Mouse (Mus musculus): ENCODE results near the gene B4galnt1. TPM values are rescaled to one million over a fixed set of nuclear protein-coding genes. Genes with fewer than 3 reads are reported as not detected.
"Not testable (repeated sequence)": the region's sequence is repeated elsewhere in the genome, so short reads cannot be mapped to it uniquely, and the experiment has no call there.

Gene B4galnt1
- total RNA-seq, 4 experiments from 2014 or later = 1.2 to 3.2 (median 1.5) TPM

DNA sequence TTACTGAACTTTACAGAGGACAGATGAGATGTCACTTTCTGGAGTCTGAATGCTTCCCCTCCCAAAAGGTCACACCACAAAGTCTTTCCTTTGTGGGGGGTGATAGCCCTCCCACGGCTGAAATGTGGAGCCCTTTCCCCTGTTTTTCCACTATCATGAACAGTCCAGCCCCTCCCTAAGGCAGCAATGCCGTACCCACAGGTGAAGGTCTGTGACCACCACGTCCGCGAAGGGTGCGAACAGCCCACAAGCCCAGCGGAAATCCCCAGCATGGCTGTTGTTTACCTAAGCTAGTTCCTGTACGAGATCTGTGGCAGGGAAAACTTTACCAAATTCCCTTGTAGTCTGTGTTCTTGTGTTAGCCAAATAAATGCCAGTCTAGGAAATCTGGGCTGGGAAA lies 23.5 kb upstream of the B4galnt1 start:
- no peak for DNase-seq (ENCODE audit: low spot score)

DNA sequence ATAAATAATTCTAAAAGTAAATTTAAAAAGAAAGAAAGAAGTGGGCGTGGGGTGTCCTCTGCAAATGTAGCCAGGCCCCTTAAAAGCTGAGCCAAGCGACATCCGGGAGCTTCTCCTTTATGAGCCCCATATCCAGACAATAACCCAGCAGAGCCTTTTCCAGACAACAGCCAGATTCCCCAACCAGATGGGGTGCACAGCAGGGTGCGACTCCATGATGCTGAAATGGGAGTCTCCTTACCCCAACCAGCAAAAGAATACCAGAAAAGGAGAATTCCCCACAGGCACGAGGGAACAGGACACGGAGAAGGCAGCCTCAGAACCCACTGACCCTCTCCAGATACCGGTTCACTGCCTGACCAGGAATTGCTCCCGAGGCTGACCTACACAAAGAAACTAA lies 21.8 kb upstream of the B4galnt1 start:
- DNase-seq (ENCODE audit: low spot score) = no peak

DNA sequence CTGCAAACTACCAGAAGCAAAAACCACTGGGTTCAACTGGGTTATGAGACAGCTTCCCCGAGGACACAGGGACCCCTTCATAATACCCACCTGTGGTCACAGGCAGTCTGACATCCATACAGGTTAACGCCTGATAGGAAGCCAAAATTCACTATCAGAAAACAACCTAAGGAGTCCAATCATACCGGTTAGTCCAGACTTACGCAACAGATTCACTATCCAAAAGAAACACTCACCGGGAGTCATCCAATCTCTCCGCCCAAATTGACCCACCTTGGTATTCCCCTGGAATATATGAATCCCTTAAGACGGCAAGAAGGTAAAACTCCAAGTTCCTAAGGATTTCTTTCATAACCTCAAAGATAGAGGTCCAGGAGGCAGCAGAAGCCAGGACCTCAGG lies 20.5 kb upstream of the B4galnt1 start:
- DNase-seq (ENCODE audit: low spot score) = no peak

DNA sequence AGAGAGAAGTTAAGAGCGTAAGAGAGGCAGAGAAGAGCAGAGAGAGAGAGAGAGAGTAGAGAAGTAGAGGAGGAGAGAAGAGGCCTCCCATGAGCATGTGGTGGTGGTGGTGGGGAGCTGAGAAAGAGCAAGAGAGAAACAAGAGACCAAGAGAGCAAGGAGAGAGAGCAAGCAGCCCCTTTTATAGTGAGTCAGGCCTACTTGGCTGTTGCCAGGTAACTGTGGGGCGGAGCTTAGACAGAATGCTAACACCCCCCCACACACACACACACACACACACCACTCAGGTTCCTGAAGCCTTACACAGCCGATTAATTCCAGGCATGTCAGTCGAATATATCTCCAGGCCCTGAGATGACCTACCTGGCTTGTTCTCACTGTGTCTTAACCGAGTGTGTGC lies 19.7 kb upstream of the B4galnt1 start:
- no peak for DNase-seq (ENCODE audit: low spot score)

DNA sequence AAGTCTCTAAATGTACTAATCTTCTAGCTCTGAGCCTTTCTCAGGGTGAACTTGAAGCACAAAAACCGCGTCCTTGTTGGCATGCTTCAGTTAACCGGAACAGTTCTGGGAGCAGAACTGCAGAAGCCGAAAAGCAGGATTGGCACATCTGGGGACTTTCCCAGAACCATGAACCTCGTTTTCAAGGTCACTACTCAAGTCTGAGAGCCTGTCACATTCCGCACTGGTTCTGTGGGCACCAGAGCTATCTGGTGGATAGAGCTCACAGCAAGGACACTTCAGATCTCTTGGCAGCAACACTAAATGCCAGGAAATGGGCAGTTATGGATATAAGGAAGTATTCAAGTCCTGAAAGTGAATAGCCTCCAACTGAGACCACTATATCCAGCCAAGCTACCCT lies 17.9 kb upstream of the B4galnt1 start:
- DNase-seq (ENCODE audit: low spot score) = no peak

DNA sequence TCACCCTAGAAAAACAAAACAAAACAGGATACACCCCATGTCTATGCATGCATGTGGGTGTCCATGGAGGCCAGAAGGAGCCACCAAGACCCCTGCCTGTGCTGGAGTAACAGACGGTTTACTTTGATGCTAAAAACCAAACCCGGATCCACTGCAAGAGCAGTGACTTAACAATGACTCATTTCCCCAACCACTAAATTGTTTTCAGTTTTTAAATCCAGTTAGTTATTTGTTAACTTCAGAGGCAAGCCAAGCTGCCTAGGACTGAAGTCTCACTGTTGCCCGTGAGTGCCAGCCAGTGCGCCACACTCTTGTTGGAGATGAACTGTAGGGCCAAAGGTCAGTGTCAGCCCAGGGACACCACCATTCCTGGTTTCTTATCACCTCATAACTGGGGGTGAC lies 14.6 kb upstream of the B4galnt1 start:
- DNase-seq (ENCODE audit: low spot score) = no peak

DNA sequence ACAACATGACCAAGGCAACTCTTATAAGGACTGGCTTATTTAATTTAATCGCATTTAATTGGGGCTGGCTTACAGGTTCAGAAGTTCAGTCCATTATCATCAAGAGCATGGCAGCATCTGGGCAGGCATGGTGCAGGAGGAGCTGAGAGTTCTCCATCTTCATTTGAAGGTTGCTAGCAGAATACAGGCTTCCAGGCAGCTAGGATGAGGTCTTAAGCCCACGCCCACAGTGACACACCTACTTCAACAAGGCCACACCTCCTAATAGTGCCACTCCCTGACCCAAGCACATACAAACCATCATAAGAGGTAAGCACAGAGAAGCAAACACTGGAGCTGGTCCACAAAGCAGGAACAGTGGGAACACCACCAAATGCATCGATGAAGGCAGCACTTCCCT lies 13.8 kb upstream of the B4galnt1 start:
- DNase-seq (ENCODE audit: low spot score) = not testable (repeated sequence)

DNA sequence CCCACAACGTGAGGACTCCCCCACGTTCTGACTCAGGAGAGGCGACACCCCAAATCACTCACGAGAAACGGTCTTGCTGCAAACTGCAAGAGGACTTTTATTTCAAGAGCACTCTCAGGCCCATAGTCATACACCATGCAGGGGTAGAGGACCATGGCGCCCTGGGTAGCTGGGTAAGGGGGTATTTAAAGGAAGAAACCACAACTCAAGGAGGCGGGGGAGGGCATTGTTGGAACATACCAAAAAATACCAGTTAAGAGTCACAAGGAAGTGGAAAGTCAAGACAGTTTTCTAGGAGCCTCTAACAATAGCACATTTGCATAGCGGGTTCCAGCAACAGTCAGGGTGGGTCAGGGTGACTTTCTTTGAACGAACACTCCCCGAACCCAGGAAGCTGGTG lies 12.5 kb upstream of the B4galnt1 start:
- DNase-seq (ENCODE audit: low spot score) = not testable (repeated sequence)

DNA sequence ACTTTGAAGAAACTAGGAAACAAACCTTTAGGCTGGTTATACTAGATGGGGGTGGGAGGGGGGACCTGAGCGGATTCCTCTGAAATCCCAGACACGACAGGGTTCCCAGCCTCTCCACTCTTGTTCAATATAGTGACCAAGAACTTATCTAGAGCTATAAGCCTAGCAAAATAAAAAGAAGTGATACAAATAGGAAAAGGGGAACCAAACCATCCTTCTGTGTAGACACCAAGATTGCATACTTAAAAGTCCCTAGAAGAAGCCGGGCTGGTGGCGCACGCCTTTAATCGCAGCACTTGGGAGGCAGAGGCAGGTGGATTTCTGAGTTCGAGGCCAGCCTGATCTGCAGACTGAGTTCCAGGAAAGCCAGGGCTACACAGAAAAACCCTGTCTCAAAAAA lies 11.7 kb upstream of the B4galnt1 start:
- DNase-seq (ENCODE audit: low spot score) = no peak

DNA sequence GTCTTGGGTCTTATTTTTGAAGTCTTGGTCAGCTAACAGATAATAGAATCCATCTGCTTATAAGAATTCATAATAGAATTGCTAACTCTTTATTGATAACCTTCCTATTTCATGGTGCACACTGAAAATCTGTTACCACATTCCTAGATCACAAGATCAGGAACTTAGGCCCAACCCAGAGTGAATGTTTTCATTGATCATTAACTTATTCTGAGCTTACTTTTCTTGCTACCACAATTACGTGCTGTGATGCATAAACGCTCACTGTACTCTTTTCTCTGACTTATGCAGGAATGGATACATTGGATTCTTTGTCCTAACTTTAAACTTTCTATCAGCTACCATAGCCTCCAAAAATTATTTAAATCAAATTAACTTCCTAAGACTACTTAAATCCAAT lies 10.8 kb upstream of the B4galnt1 start:
- DNase-seq (ENCODE audit: low spot score) = no peak

DNA sequence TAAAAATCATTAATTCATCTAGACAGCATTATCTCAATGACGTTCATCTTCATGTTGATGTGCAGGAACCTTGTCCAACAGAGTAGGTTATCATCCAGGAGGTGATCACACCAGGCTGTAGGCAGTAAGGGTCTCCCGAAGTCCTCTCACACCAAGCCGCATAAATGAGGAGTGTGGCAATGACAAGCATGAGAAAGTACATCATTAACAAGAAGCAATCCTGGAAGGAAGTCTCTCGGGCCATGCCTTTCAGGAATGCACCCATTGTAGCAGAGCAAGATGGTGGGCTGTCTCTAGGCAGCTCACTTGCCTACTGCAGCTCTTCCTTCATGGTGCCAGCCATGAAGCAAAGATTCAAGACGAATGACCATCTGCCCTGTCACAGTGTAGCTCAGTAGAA lies 10.4 kb upstream of the B4galnt1 start:
- DNase-seq (ENCODE audit: low spot score) = no peak

DNA sequence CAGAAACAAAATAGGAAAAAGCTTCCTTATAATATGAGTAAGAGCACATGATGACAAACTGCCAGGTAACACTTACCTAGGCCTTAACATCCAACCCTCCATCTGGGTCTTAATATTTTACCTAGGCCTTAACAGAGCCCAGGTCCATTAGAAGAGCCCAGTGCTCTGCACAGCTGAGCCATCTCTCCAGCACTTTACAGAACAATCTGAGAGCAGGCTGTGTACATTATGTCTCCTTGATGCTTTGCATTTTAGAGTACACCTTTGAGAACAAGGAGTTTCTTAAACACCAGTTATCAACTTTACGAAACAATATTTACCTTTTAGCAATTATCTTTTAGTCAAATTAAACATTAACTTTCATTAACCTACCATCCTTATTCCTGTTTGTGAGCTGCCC lies 8.9 kb upstream of the B4galnt1 start:
- DNase-seq (ENCODE audit: low spot score) = no peak

DNA sequence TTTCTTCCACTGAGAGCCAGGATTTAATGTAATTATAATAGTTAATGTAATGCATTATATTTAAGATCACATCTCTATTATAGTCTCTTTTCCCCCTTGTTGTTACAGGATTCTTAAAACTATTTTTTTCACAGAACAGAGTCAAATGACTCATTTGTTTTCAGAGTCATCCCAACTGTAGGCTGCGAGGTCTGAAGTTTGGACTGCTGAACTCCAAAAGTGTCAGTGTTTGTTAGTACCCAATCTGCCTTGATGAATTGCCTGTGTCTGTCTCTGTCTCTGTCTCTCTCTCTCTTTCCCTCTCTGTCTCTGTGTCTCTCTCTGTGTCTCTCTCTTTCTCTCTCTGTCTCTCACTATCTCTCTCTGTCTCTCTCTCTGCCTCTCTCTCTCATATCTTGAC lies 8.5 kb upstream of the B4galnt1 start:
- DNase-seq (ENCODE audit: low spot score) = no peak

DNA sequence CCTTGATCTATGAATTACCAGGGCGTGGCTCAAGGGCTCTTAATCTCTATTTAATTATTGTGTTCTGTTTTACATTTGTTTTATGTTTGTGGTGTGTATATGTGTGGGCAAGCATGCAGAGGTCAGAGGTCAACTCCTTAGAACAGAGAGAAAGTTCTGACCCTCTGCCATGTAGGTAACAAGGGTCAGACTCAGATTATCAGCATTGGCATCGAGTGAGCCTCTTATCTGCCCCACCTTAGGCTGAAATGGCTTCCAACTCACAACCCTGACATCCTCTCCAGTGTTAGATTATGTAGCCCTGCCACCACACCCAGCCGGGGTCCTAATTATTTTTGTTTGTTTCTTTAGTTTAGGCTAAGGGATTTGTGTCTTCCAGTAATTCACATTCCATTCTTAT lies 6.6 kb upstream of the B4galnt1 start:
- DNase-seq (ENCODE audit: low spot score) = no peak

DNA sequence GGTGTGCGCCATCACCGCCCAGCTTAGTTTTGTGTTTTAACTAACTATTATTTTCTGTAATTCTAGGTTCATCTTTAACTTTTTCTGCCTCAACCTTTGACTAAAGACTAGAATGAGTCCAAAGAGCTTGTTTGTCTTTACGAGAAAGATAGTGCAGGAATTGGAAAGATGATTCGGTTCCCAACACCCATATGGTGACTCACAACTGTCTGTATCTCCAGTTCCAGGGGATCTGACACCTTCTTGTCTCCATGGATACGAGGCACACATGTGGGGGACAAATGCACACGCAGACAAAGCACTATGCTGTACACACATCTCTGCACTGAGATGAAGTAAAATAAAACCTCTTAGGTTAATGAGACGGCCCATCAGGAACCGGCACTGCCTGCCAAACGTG lies 4.9 kb upstream of the B4galnt1 start:
- no peak for DNase-seq (ENCODE audit: low spot score)

DNA sequence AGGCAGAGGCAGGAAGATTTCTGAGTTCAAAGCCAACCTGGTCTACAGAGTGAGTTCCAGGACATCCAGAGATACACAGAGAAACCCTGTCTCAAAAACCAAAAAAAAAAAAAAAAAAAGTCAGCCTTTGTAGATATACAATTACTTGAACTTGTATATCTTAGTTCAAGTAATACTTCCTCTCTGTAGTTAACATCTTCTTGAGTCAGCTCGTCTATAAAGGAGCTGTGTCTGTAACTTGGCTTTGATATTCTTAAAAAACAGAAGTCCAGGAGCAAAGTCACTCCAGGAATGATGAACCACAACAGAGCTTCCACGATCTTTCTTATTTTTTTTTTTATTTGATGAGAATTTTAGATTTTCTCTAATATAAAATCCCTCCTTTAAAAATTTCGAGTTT lies 4.3 kb upstream of the B4galnt1 start:
- DNase-seq (ENCODE audit: low spot score) = no peak

DNA sequence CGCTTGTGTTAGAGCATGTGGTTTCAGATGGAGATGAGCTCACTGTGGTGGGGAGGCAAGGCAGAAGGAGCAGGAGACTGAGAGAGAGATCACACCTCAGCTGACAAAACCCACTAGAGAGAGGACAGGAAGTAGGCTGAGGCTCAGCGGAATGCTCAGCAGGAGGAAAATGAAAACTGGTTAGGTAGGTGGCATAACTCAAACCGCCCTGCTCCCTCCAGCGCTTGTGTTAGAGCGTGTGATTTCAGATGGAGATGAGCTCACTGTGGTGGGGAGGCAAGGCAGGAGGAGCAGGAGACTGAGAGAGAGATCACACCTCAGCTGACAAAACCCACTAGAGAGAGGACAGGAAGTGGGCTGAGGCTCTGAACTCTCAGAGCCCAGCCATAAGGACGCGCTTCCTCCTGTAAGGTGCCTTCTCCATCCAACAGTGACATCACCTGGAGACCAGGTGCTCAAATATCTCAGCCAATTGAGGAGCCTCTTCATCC lies 2.2 kb upstream of the B4galnt1 start:
- not testable (repeated sequence) for DNase-seq (ENCODE audit: low spot score)

DNA sequence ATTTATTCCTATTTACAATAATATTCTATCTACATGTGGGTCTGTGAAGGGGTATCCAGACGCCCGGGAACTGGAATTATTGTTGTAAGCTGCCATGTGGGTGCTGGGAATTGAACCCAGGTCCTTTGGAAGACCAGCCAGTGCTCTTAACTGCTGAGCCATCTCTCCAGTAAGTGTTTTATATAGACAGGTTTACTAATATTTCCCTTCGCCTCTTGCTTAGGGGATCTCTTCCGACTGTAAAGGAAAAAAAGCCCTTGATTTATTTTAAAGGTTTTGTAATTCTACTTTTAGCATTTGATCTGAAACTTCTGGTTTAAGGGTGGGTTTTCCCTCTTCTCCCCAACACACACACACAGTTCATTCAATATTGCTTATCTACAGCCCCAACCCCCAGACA lies 835 bp upstream of the B4galnt1 start:
- DNase-seq (ENCODE audit: low spot score) = no peak

DNA sequence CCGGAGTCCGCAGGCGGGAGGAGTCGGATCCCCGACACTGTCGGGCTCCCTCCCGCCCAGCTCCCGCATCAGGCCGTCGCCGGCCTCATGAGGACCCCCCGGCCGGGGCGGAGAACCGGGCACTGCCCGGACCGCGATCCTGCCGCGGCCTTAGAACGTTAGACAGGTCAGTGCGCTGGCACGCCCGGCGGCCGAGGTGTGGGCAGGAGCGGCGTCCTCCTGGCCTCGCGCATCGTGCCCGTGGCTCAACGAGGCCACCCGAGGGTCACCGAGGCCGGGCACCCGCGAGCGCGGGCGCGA lies 279 bp downstream of the B4galnt1 start:
- DNase-seq (ENCODE audit: low spot score) = no peak

DNA sequence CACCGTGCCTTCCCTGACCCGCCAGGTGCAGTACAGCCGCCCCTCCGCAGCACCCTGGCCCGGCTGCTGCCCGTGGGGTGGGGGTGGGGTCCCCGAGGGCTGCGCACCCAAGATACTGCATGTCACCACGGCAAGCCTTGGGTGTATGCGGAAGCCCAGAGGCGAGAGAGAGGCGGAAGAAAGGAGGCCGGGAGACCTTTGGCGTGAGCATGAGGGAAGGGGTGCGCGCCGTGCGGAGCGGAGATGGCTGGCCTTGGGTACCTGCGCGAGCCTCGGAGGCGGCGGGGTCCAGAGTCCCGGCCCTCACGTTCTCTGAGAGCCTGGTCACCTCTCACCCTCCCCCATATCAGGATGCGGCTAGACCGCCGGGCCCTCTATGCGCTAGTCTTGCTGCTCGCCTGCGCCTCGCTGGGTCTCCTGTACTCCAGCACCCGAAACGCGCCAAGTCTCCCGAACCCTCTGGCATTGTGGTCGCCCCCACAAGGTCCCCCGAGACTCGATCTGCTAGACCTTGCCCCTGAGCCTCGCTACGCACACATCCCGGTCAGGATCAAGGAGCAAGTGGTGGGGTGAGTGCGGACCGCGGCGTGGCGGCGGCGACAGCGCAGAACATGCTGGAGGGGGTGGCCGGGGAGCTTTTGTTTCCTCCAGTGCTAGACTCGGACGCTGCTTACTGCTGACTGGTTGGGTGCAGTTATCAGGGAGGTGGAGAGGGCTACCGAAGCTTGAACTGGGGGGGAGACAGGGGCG lies 804 bp downstream of the B4galnt1 start:
- DNase-seq (ENCODE audit: low spot score) = no peak

DNA sequence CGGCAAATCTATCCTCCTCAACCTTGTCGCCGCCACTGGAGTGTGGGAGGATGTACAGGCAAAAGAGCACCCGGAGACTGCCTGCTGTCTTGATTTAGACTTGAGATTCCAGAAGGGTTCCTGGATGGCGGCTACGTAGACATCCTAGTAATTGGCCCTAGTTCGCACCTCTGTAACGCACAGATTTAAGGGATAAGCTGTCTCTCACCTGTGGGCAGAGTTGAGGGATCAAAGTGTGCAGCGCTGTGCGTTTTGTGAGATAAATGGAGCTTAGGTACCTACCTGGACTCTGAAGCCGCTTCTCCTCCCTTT lies 1.3 kb downstream of the B4galnt1 start:
- no peak for DNase-seq (ENCODE audit: low spot score)

DNA sequence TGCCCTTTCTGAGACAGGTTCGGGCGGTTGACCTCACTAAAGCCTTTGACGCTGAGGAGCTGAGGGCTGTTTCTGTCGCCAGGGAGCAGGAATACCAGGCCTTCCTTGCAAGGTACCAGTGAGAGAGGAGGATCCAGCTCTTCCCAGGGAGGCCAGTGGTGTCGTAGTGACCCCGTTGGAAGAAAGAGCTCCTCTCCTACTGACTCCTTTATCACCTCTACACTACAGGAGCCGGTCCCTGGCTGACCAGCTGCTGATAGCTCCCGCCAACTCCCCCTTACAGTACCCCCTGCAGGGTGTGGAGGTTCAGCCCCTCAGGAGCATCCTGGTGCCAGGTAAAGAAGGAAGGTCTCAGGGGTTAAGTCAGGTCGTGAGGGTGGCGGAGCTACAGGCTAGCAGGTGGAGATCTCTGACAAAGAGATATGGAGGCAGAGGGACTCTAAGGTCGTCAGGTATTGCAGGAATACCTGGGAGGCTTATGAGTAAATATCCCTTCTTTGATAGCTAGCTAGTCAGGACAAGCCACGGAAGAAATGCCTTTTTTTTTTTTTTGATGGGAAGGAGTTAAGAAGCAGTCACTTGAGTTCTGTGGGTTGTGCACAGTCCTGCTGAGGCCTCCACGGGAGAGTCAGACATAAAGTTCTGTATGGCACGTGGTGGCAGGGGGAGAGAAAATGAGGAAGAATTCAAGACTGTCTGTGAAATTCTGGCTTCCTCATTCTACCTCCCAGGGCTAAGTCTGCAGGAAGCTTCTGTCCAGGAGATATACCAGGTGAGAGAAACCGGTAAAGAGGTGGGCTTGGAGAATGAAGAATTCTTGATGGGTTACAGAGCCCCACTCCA lies 2.0 kb downstream of the B4galnt1 start:
- no peak for DNase-seq (ENCODE audit: low spot score)

DNA sequence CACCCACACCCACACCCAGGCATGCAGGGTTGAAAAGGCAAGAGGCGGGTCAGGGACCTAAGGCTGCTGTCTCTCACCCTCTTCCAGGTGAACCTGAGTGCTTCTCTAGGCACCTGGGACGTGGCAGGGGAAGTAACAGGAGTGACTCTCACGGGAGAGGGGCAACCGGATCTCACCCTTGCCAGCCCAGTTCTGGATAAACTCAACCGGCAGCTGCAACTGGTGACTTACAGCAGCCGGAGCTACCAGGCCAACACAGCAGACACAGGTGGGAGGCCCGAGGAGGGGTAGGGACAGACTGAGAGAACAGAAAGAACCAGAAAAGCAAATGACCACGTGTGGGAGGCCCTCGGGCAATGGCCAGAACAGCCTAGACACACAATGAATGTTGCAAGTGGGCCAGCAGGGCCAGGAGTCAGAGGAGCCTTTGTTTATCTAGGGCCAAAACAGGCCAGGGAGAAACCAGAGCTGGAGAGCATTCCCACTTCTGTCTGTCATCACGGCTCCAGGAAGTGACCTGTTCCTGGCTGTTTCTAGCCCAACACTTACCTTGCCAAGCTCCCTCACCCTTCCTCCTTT lies 2.7 kb downstream of the B4galnt1 start:
- DNase-seq (ENCODE audit: low spot score) = no peak

All from heart, adult 8-10 months (tissue).